Mouse (Mus musculus) spleen, embryonic (tissue): ENCODE results near the gene Ppp1r12b.

Experiments
- CTCF ChIA-PET: fragments of 350-600 bp; sonication (Branson Sonifier 250); formaldehyde crosslinking; loops from one replicate; lab custom pipeline; 2022; lab: Charles Lee

Gene Ppp1r12b

GRCm38 (mm10) chr1:134727256-134727655 is 228.5 kb downstream of the Ppp1r12b start:
- CTCF ChIA-PET: no interaction called here

- CTCF ChIA-PET: no interaction called here
Measured at GRCm38 (mm10) chr1:134726480-134726879, 229.3 kb downstream of the Ppp1r12b start.

- CTCF ChIA-PET: no interaction called here
Measured at GRCm38 (mm10) chr1:134725276-134725675, 230.5 kb downstream of the Ppp1r12b start.

- CTCF ChIA-PET: no interaction called here
Measured at GRCm38 (mm10) chr1:134722891-134723290, 232.9 kb downstream of the Ppp1r12b start.

- CTCF ChIA-PET: interaction anchor here (0.7 kb wide), 1 partner anchor 925 kb away, joined by 6 read pairs; no protein-coding TSS in a partner anchor
Measured at GRCm38 (mm10) chr1:134721486-134721885, 234.3 kb downstream of the Ppp1r12b start.

GRCm38 (mm10) chr1:134719718-134720304 is 235.9 kb downstream of the Ppp1r12b start:
- CTCF ChIA-PET: interaction anchor here (0.6 kb wide), 1 partner anchor 970 kb away, joined by 4 read pairs; no protein-coding TSS in a partner anchor

GRCm38 (mm10) chr1:134715092-134715491 is 240.7 kb downstream of the Ppp1r12b start:
- CTCF ChIA-PET: no interaction called here

- CTCF ChIA-PET: no interaction called here
Measured at GRCm38 (mm10) chr1:134714166-134714565, 241.6 kb downstream of the Ppp1r12b start.

- CTCF ChIA-PET: no interaction called here
Measured at GRCm38 (mm10) chr1:134713421-134713969, 242.2 kb downstream of the Ppp1r12b start.

- CTCF ChIA-PET: no interaction called here
Measured at GRCm38 (mm10) chr1:134712781-134713299, 242.9 kb downstream of the Ppp1r12b start.

- CTCF ChIA-PET: no interaction called here
Measured at GRCm38 (mm10) chr1:134711653-134712052, 244.1 kb downstream of the Ppp1r12b start.

GRCm38 (mm10) chr1:134711061-134711460 is 244.7 kb downstream of the Ppp1r12b start:
- CTCF ChIA-PET: no interaction called here

GRCm38 (mm10) chr1:134709411-134710306 is 246.1 kb downstream of the Ppp1r12b start:
- CTCF ChIA-PET: interaction anchor here (0.6 kb wide), 1 partner anchor 30 kb away, joined by 15 read pairs; no protein-coding TSS in a partner anchor

GRCm38 (mm10) chr1:134708801-134709385 is 246.8 kb downstream of the Ppp1r12b start:
- CTCF ChIA-PET: no interaction called here

GRCm38 (mm10) chr1:134708274-134708673 is 247.5 kb downstream of the Ppp1r12b start:
- CTCF ChIA-PET: no interaction called here

- CTCF ChIA-PET: no interaction called here
Measured at GRCm38 (mm10) chr1:134707516-134707915, 248.2 kb downstream of the Ppp1r12b start.

- CTCF ChIA-PET: no interaction called here
Measured at GRCm38 (mm10) chr1:134706549-134706948, 249.2 kb downstream of the Ppp1r12b start.
